Mouse (Mus musculus) heart, adult 2 months (tissue): Measurements from ENCODE around the gene Olfr313.

ENCODE experiments used
- EP300 ChIP-seq: fragments of 200-500 bp; IDR thresholded peaks from 2 replicates; pipeline ENCODE4 v1.6.1; 2011; ENCODE audit warnings: low read depth, low read length, control low read depth; ENCODE audit not compliant: insufficient read depth
- POLR2A ChIP-seq: fragments of 200-500 bp; IDR thresholded peaks from 2 replicates; pipeline ENCODE4 v1.6.1; 2011; ENCODE audit warnings: mild to moderate bottlenecking, low read depth, low read length, control low read depth; ENCODE audit not compliant: insufficient read depth

GRCm38 (mm10) chr11:58801558-58802228 is 13.1 kb upstream of the Olfr313 start, which contains the start of gene Fam183b:
- TF ChIP-seq POLR2A (no peak), EP300 (no peak)
